Mouse (Mus musculus) neural tube, embryonic 11.5 days (tissue): ENCODE measurements around the gene Ovol2. TPM values are rescaled to one million over a fixed set of nuclear protein-coding genes. Genes with fewer than 3 reads are reported as not detected.
A peak's percentile ranks its signal among the peaks of the same experiment; 100 is the strongest.
"Not testable (repeated sequence)": the region's sequence is repeated elsewhere in the genome, so short reads cannot be mapped to it uniquely, and the experiment has no call there.

Source experiments
- ATAC-seq: fragments of 200-750 bp; cut with Nextera tagmentation; 2 replicates; pipeline ENCODE4 v1.8.0; 2017; ENCODE audit warnings: moderate number of reproducible peaks, mild to moderate bottlenecking, moderate TSS enrichment, moderate library complexity; ENCODE audit not compliant: insufficient read depth, low FRiP score, low TSS enrichment
- DNase-seq: peaks from one replicate; pipeline ENCODE4 v3.0.0-alpha.2; 2015; ENCODE audit warnings: low spot score
- H3K27ac ChIP-seq: fragments of 300-500 bp; sonication (generic); 2 replicates; pipeline ENCODE4 v1.5.1; 2014; ENCODE audit warnings: low read depth, mild to moderate bottlenecking, low read length
- H3K27me3 ChIP-seq: fragments of 300-500 bp; sonication (generic); 2 replicates; pipeline ENCODE4 v1.6.1; 2014; ENCODE audit warnings: mild to moderate bottlenecking, low read length, mixed read lengths; ENCODE audit not compliant: control insufficient read depth, insufficient read depth
- H3K36me3 ChIP-seq: fragments of 300-500 bp; sonication (generic); 2 replicates; pipeline ENCODE4 v1.6.1; 2014; ENCODE audit warnings: mild to moderate bottlenecking, low read length, moderate library complexity, mixed read lengths; ENCODE audit not compliant: control insufficient read depth, insufficient read depth
- H3K4me1 ChIP-seq: fragments of 300-500 bp; sonication (generic); 2 replicates; pipeline ENCODE4 v1.6.1; 2014; ENCODE audit warnings: low read length, mixed read lengths; ENCODE audit not compliant: control insufficient read depth, insufficient read depth
- H3K4me2 ChIP-seq: fragments of 300-500 bp; sonication (generic); 2 replicates; pipeline ENCODE4 v1.6.1; 2014; ENCODE audit warnings: low read depth, mild to moderate bottlenecking, moderate library complexity
- H3K4me3 ChIP-seq: fragments of 300-500 bp; sonication (generic); 2 replicates; pipeline ENCODE4 v1.5.1; 2014; ENCODE audit warnings: low read depth, low read length
- H3K9ac ChIP-seq: fragments of 300-500 bp; sonication (generic); 2 replicates; pipeline ENCODE4 v1.6.1; 2014; ENCODE audit warnings: mild to moderate bottlenecking, low read length
- H3K9me3 ChIP-seq: fragments of 300-500 bp; sonication (generic); 2 replicates; pipeline ENCODE4 v1.6.1; 2016; ENCODE audit warnings: low read length; ENCODE audit not compliant: control insufficient read depth
- WGBS: fragments of 180-500 bp; shearing (Covaris S2); extraction: QIAGEN DNeasy Blood & Tissue Kit; methylation state at CpG from one replicate; pipeline ENCODE4 v1.1.7; 2014; 5-methylcytosine and 5-hydroxymethylcytosine counted together
- polyA plus RNA-seq: library from polyadenylated mRNA; unstranded; fragments of >200 nt; fragmentation: Nextera tagmentation; extraction: Ambion mirVana; gene quantifications from 2 replicates; pipeline ENCODE4 v1.2.1, GENCODE M21; 2014

Ovol2 gene
- polyA plus RNA-seq, 1 experiment from 2014 or later: not detected

GRCm38 (mm10) chr2:144368400-144369019 lies 36.6 kb upstream of the Ovol2 start, which contains the start of the genes Kat14 and Pet117:
Kat14 (plus strand) TSS chr2:144368983.
Pet117 (plus strand) TSS chr2:144368996.
- Histone ChIP-seq H3K4me2 (peak within 1 kb of the TSS; percentile 60), H3K27me3 (no peaks in the 10 kb centered on the region), H3K4me1 (peaks cover 5% of the 10 kb centered on the region; the same call in 1 of the 2 replicates), H3K36me3 (0 out of 2 replicates have a peak, but pooled peaks cover 3% of the 10 kb centered on the region), H3K9me3 (no peaks in the 10 kb centered on the region), H3K9ac (peak within 1 kb of the TSS; percentile 91), H3K27ac (peak within 1 kb of the TSS; percentile 93), H3K4me3 (peak within 1 kb of the TSS; percentile 78)
- DNase-seq (peak; percentile 96), ATAC-seq (peak; percentile 92)
- WGBS: 7% methylated on average over 34 of the region's 38 CpGs

DNA sequence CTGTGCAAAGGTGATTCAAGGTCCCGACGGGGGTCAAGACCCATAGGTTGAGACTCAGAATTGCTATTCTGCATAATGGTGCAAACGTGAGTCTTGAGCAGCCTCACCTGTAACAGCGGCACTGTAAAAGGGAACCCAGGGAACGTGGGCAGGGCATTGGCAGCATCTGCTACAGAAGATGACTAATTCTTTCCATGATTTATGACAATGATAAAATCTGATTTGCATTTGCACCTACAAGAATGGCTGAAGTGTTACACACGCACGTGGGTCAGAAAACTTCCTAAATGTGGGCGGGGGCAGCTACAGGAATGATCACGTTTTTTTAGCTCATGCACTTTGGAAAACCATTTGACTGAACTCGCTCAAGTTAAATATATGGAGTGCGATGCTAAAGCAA lies 20.9 kb upstream of the Ovol2 start:
- 87% methylated on average over 11 of the region's 11 CpGs for WGBS
- DNase-seq (no peak), ATAC-seq (no peak)
- H3K9me3 ChIP-seq: no peaks in the 10 kb centered on the region
- no peak overlapping the region for H3K27ac ChIP-seq
- H3K27me3 ChIP-seq: no peaks in the 10 kb centered on the region
- H3K4me2 ChIP-seq: no peak overlapping the region
- H3K9ac ChIP-seq: no peak overlapping the region
- H3K36me3 ChIP-seq: no peaks in the 10 kb centered on the region
- H3K4me1 ChIP-seq: no peaks in the 10 kb centered on the region
- H3K4me3 ChIP-seq: no peak overlapping the region

GRCm38 (mm10) chr2:144348525-144348924 lies 16.6 kb upstream of the Ovol2 start:
- Histone ChIP-seq H3K27ac (no peak overlapping the region), H3K36me3 (no peaks in the 10 kb centered on the region), H3K9ac (no peak overlapping the region), H3K4me3 (no peak overlapping the region), H3K27me3 (no peaks in the 10 kb centered on the region), H3K4me2 (no peak overlapping the region), H3K9me3 (no peaks in the 10 kb centered on the region), H3K4me1 (no peaks in the 10 kb centered on the region)
- DNase-seq (no peak), ATAC-seq (no peak)
- whole genome bisulfite sequencing: 60% methylated on average over 3 of the region's 3 CpGs

- H3K4me1 ChIP-seq: no peaks in the 10 kb centered on the region
- H3K9me3 ChIP-seq: no peaks in the 10 kb centered on the region
- H3K27ac ChIP-seq: no peak overlapping the region
- ATAC-seq (no peak), DNase-seq (no peak)
- H3K36me3 ChIP-seq: no peaks in the 10 kb centered on the region
- WGBS: 80% methylated on average over 4 of the region's 4 CpGs
- H3K27me3 ChIP-seq: no peaks in the 10 kb centered on the region
- no peak overlapping the region for H3K4me3 ChIP-seq
- H3K4me2 ChIP-seq: no peak overlapping the region
- H3K9ac ChIP-seq: no peak overlapping the region
These were observed 11.2 kb upstream of the Ovol2 start for GRCm38 (mm10) chr2:144343158-144343557.

- not testable (repeated sequence) for H3K4me2 ChIP-seq, H3K36me3 ChIP-seq, H3K4me1 ChIP-seq, ATAC-seq, H3K9me3 ChIP-seq, H3K27ac ChIP-seq, H3K9ac ChIP-seq, H3K4me3 ChIP-seq, DNase-seq
- H3K27me3 ChIP-seq: peaks cover 20% of the 10 kb centered on the region
- WGBS: 77% methylated on average over 6 of the region's 6 CpGs
These were observed 6.2 kb upstream of the Ovol2 start for GRCm38 (mm10) chr2:144338149-144338548.

GRCm38 (mm10) chr2:144337701-144338100 lies 5.8 kb upstream of the Ovol2 start:
- Histone ChIP-seq H3K4me2 (no peak overlapping the region), H3K27me3 (peaks cover 25% of the 10 kb centered on the region), H3K9ac (no peak overlapping the region), H3K9me3 (no peaks in the 10 kb centered on the region), H3K4me1 (no peaks in the 10 kb centered on the region), H3K4me3 (no peak overlapping the region), H3K36me3 (no peaks in the 10 kb centered on the region), H3K27ac (no peak overlapping the region)
- 88% methylated on average over 8 of the region's 8 CpGs for WGBS
- DNase-seq (no peak), ATAC-seq (no peak)

DNA sequence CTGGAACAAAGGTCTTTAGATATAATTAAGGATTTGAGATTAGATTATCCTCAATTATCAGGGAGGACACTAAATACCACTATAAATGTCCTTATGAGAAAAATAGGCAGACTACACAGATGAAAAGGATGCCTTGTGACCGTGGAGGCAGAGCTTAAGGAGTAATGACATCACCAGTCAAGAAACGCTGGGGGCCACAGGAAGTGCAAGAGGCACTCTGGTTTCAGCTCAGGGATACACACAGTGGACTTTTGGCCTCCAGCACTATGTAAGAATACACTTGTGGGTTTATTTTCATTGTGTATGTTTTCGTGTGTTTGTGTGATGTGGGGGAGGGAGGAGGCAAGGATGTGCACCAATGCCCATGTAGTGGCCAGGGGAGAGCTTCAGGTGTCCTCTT lies 5.3 kb upstream of the Ovol2 start:
- WGBS: 73% methylated on average over 3 of the region's 3 CpGs
- ATAC-seq: no peak

GRCm38 (mm10) chr2:144333138-144333842 lies 1.3 kb upstream of the Ovol2 start:
- peak; percentile 57 for DNase-seq
- peak overlapping the region; percentile 22 for H3K4me3 ChIP-seq
- peaks cover 21% of the 10 kb centered on the region for H3K4me1 ChIP-seq
- H3K4me2 ChIP-seq: peak overlapping the region; percentile 38
- ATAC-seq: no peak
- H3K27ac ChIP-seq: no peak overlapping the region
- no peaks in the 10 kb centered on the region for H3K9me3 ChIP-seq
- no peak overlapping the region for H3K9ac ChIP-seq
- 5% methylated on average over 28 of the region's 28 CpGs for WGBS
- peaks cover 65% of the 10 kb centered on the region for H3K27me3 ChIP-seq
- H3K36me3 ChIP-seq: no peaks in the 10 kb centered on the region

More for the DNA sequence above, 5.3 kb upstream of the Ovol2 start:
- Histone ChIP-seq H3K27ac (no peak overlapping the region), H3K4me1 (no peaks in the 10 kb centered on the region), H3K4me3 (no peak overlapping the region), H3K9ac (no peak overlapping the region), H3K36me3 (no peaks in the 10 kb centered on the region), H3K27me3 (peaks cover 29% of the 10 kb centered on the region), H3K9me3 (no peaks in the 10 kb centered on the region), H3K4me2 (no peak overlapping the region)
- DNase-seq: no peak

GRCm38 (mm10) chr2:144332486-144332885 lies 540 bp upstream of the Ovol2 start:
- ATAC-seq: no peak
- no peak overlapping the region for H3K4me3 ChIP-seq
- H3K27me3 ChIP-seq: peaks cover 65% of the 10 kb centered on the region
- no peaks in the 10 kb centered on the region for H3K36me3 ChIP-seq
- H3K9me3 ChIP-seq: no peaks in the 10 kb centered on the region
- H3K9ac ChIP-seq: no peak overlapping the region
- WGBS: 4% methylated on average over 9 of the region's 9 CpGs
- H3K27ac ChIP-seq: no peak overlapping the region
- no peak for DNase-seq
- no peak overlapping the region; the same call in 1 of the 2 replicates for H3K4me2 ChIP-seq
- peaks cover 21% of the 10 kb centered on the region for H3K4me1 ChIP-seq
